Mouse (Mus musculus) embryonic fibroblast, embryonic 13.5 days (primary cell): ENCODE measurements around the gene Olfr1002.

Experiments used
- CTCF ChIP-seq: IDR thresholded peaks from 2 replicates; pipeline ENCODE4 v1.5.1; 2011; ENCODE audit warnings: mild to moderate bottlenecking, control low read depth, low read length, moderate library complexity, borderline replicate concordance; ENCODE audit not compliant: insufficient read depth
- POLR2A ChIP-seq: IDR thresholded peaks from 2 replicates; pipeline ENCODE4 v1.6.1; 2011; ENCODE audit warnings: low read depth, mild to moderate bottlenecking, control low read depth, low read length, moderate library complexity

DNA sequence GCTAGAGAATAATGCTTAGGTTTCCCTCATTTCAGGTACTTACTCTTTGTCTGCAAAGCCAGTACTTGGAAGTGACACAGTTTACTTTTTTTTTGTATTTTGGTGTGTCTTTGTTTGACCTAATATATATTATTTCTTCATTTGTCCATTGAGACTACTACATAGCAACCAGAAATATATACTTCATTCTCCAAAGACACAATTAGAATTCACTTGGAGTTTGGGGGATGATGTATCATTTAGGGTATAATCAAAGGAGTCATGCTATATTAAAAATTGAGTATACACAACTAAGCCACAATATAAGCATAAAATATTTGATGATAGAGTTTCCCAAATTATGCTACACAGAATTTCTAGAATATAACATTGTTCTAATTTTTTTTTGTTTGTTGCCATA, 28.2 kb upstream of the Olfr1002 start, which contains the start of gene Olfr1006:
- TF ChIP-seq POLR2A (no peak), CTCF (no peak)
